Mouse (Mus musculus) activated CD4-positive, CD25-positive, alpha-beta regulatory T cell, adult 4 months (primary cell): ENCODE data around the gene Morf4l2. TPM values are rescaled to one million over a fixed set of nuclear protein-coding genes. Genes with fewer than 3 reads are reported as not detected.
"Not testable (repeated sequence)": the region's sequence is repeated elsewhere in the genome, so short reads cannot be mapped to it uniquely, and the experiment has no call there.

Source experiments
- ATAC-seq: one replicate; pipeline ENCODE4 v1.8.0; 2017
- polyA plus RNA-seq, 2 experiments: library from polyadenylated mRNA; unstranded; fragments of 100-300 nt; shearing (Covaris generic); gene quantifications; one replicate each; pipeline ENCODE4 v1.2.1; 2017

Gene Morf4l2
- polyA plus RNA-seq, result 10 to 100 TPM; 77.6 to 86.6 TPM

GRCm38 (mm10) chrX:136743459-136743858, at the start of gene Morf4l2:
TSS of gene Morf4l2 (minus strand) at chrX:136743690.
- no peak for ATAC-seq

- no peak for ATAC-seq
Measured at GRCm38 (mm10) chrX:136789446-136789845, 46.0 kb upstream of the Morf4l2 start.

GRCm38 (mm10) chrX:136780041-136780440, 36.6 kb upstream of the Morf4l2 start, which contains the start of gene Glra4:
TSS of gene Glra4 (minus strand) at chrX:136780141.
- ATAC-seq, result no peak

GRCm38 (mm10) chrX:136779262-136779661, 35.8 kb upstream of the Morf4l2 start:
- no peak for ATAC-seq

- no peak for ATAC-seq
Measured at GRCm38 (mm10) chrX:136778046-136778445, 34.6 kb upstream of the Morf4l2 start.

GRCm38 (mm10) chrX:136773035-136773434, 29.5 kb upstream of the Morf4l2 start:
- no peak for ATAC-seq

- peak; percentile 63 for ATAC-seq
Measured at GRCm38 (mm10) chrX:136761103-136762074, 17.9 kb upstream of the Morf4l2 start.

- ATAC-seq, result no peak
Measured at GRCm38 (mm10) chrX:136755464-136755863, 12.0 kb upstream of the Morf4l2 start.

- ATAC-seq, result no peak
Measured at GRCm38 (mm10) chrX:136749329-136749728, 5.8 kb upstream of the Morf4l2 start.

- ATAC-seq, result no peak
Measured at GRCm38 (mm10) chrX:136744663-136745062, 1.2 kb upstream of the Morf4l2 start.

- ATAC-seq, result no peak
Measured at GRCm38 (mm10) chrX:136742661-136743103, 808 bp downstream of the Morf4l2 start.

- no peak for ATAC-seq
Measured at GRCm38 (mm10) chrX:136742241-136742640, 1.2 kb downstream of the Morf4l2 start.

GRCm38 (mm10) chrX:136741651-136742201, 1.8 kb downstream of the Morf4l2 start:
- peak; percentile 29 for ATAC-seq

- ATAC-seq, result peak; percentile 86
Measured at GRCm38 (mm10) chrX:136740791-136741650, 2.5 kb downstream of the Morf4l2 start.

- ATAC-seq, result no peak
Measured at GRCm38 (mm10) chrX:136740087-136740790, 3.3 kb downstream of the Morf4l2 start.

- ATAC-seq, result no peak
Measured at GRCm38 (mm10) chrX:136732016-136732415, 11.5 kb downstream of the Morf4l2 start.

- ATAC-seq, result not testable (repeated sequence)
Measured at GRCm38 (mm10) chrX:136714742-136715474, 28.6 kb downstream of the Morf4l2 start.

- no peak for ATAC-seq
Measured at GRCm38 (mm10) chrX:136708782-136709181, 34.7 kb downstream of the Morf4l2 start.

GRCm38 (mm10) chrX:136708168-136708681, 35.3 kb downstream of the Morf4l2 start:
- peak; percentile 46 for ATAC-seq

GRCm38 (mm10) chrX:136707446-136708167, 35.9 kb downstream of the Morf4l2 start, which contains the start of gene Tceal1:
TSS of gene Tceal1 (plus strand) at chrX:136707982.
- no peak for ATAC-seq
